Mouse (Mus musculus): ENCODE measurements around the gene Ism1.

- TF ChIP-seq CTCF (IDR thresholded peaks at IDR 0.05; ENCODE audit: borderline replicate concordance, control insufficient read depth, extremely low read depth, insufficient read depth, low read length, poor library complexity), result no peak
- no peak for TF ChIP-seq POLR2A (IDR thresholded peaks at IDR 0.05; ENCODE audit: control insufficient read depth, extremely low read depth, insufficient read depth, low read length, poor library complexity)
These were observed 40.1 kb upstream of the Ism1 start for GRCm38 (mm10) chr2:139637861-139638260.
